ENCODE assay signal across 7 mouse cellular contexts in the genomic region with DNA sequence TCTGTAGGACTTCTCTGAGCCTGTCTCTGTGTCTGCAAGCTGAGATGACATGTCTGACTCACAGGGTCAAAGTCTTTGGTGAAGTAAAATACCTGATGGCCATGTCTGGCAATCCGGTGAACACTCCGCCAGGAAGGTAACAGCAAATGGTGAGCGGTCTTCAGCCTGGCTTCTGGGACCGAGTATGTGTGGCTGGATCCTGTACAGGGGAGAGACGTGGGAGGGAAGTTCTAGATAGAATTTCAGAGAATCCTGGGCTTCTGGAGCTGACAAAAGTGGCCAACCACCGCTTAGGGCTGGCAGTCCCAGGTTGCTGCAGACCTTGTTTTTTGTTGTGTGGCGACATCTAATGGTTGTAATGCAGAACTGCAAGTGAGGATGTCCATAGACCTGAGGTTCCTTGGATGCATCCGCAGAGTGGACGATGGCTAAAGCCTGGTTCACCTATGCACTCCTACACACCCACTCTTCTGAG. TPM values are rescaled to one million over a fixed set of nuclear protein-coding genes. Genes with fewer than 3 reads are reported as not detected.
DNase-seq lines count a peak whose midpoint lies in the region; ATAC-seq lines count a peak whose summit lies in the region.

No protein-coding gene starts in this region.

- ATAC-seq in erythroid progenitor cell, adult 5-6 weeks (replicated peaks; ENCODE audit: low FRiP score, poor library complexity, severe bottlenecking) = peak; percentile 75
- ATAC-seq in hindbrain, embryonic 12.5 days (ENCODE audit: low FRiP score) = peak; percentile 84

- H3K27ac ChIP-seq in hindbrain, embryonic 12.5 days = no peak overlapping the region

- no peaks in the 10 kb centered on the region for H3K36me3 ChIP-seq in hindbrain, embryonic 12.5 days

- H3K9me3 ChIP-seq in hindbrain, embryonic 12.5 days (replicated peaks) = no peaks in the 10 kb centered on the region

- no peak overlapping the region for H3K9ac ChIP-seq in hindbrain, embryonic 12.5 days

- H3K4me1 ChIP-seq in hindbrain, embryonic 12.5 days = peaks cover 9% of the 10 kb centered on the region

- DNase-seq in Muller cell, postnatal 12 days (ENCODE audit: inconsistent ontology term) = peak; percentile 40
- DNase-seq in c-Kit-negative CD71-positive TER-119-positive erythroid progenitor cells, embryonic 14.5 days (ENCODE audit: low read depth, low spot score) = peak; percentile 36
- peak; percentile 73 for DNase-seq in layer of hippocampus, adult 9-10 months (ENCODE audit: low spot score)
- DNase-seq in lung, postnatal 14 days = peak; percentile 55
- peak; percentile 67 for DNase-seq in retina, postnatal 7 days (ENCODE audit: low read depth, low spot score)

- no peak overlapping the region for H3K4me3 ChIP-seq in hindbrain, embryonic 12.5 days

- H3K27me3 ChIP-seq in hindbrain, embryonic 12.5 days = no peaks in the 10 kb centered on the region; the same call in 1 of the 2 replicates

- H3K4me2 ChIP-seq in hindbrain, embryonic 12.5 days (replicated peaks) = no peak overlapping the region

- 26% methylated on average over 9 of the region's 9 CpGs for WGBS in hindbrain, embryonic 12.5 days

RNA-seq across cellular contexts. Expression of a gene that starts 3.6 kb away (rescaled TPM):
- not detected in 2 replicates for total RNA-seq in erythroid progenitor cell, adult 5-6 weeks (2015; ENCODE audit: low replicate concordance)
- 1.4 TPM in 1 of 2 replicates, not detected in the other for total RNA-seq in erythroid progenitor cell, adult 5-6 weeks (2017; ENCODE audit: low replicate concordance)
- 1.1 and 2.0 TPM in 2 replicates for polyA plus RNA-seq in hindbrain, embryonic 12.5 days (2016; fragmentation: Nextera tagmentation; extraction: Ambion mirVana)

RNA-seq across cellular contexts. Expression of a gene that starts 29.0 kb away (rescaled TPM):
- not detected in 2 replicates for total RNA-seq in erythroid progenitor cell, adult 5-6 weeks (2015; ENCODE audit: low replicate concordance)
- not detected in 2 replicates for total RNA-seq in erythroid progenitor cell, adult 5-6 weeks (2017; ENCODE audit: low replicate concordance)
- polyA plus RNA-seq in hindbrain, embryonic 12.5 days (2016; fragmentation: Nextera tagmentation; extraction: Ambion mirVana) = 1.4 and 1.7 TPM in 2 replicates

RNA-seq across cellular contexts. Expression of a gene that starts 38.8 kb away (rescaled TPM):
- total RNA-seq in erythroid progenitor cell, adult 5-6 weeks (2015; ENCODE audit: low replicate concordance) = 73.4 and 91.5 TPM in 2 replicates
- 63.5 and 75.6 TPM in 2 replicates for total RNA-seq in erythroid progenitor cell, adult 5-6 weeks (2017; ENCODE audit: low replicate concordance)
- polyA plus RNA-seq in hindbrain, embryonic 12.5 days (2016; fragmentation: Nextera tagmentation; extraction: Ambion mirVana) = 57.1 and 61.4 TPM in 2 replicates

RNA-seq across cellular contexts. Expression of a gene that starts 39.6 kb away (rescaled TPM):
- total RNA-seq in erythroid progenitor cell, adult 5-6 weeks (2015; ENCODE audit: low replicate concordance) = 28.1 and 46.1 TPM in 2 replicates
- total RNA-seq in erythroid progenitor cell, adult 5-6 weeks (2017; ENCODE audit: low replicate concordance) = 30.5 and 34.8 TPM in 2 replicates
- polyA plus RNA-seq in hindbrain, embryonic 12.5 days (2016; fragmentation: Nextera tagmentation; extraction: Ambion mirVana) = 54.9 and 64.1 TPM in 2 replicates
